Mouse (Mus musculus) c-Kit-negative CD71-positive TER-119-positive erythroid progenitor cells, embryonic 14.5 days (primary cell): ENCODE data around the gene Cd247.

Experiments used
- DNase-seq: peaks from one replicate; pipeline ENCODE4 v3.0.0-alpha.2; 2013; ENCODE audit warnings: low read depth, low spot score

Cd247 gene

GRCm38 (mm10) chr1:165818145-165818860, 29.8 kb downstream of the Cd247 start:
- peak; percentile 65 for DNase-seq

GRCm38 (mm10) chr1:165819147-165819546, 30.7 kb downstream of the Cd247 start:
- DNase-seq: no peak

- no peak for DNase-seq
Measured at GRCm38 (mm10) chr1:165822031-165822430, 33.5 kb downstream of the Cd247 start.

- no peak for DNase-seq
Measured at GRCm38 (mm10) chr1:165828173-165828572, 39.7 kb downstream of the Cd247 start.

- DNase-seq: no peak
Measured at GRCm38 (mm10) chr1:165828615-165829014, 40.1 kb downstream of the Cd247 start.

GRCm38 (mm10) chr1:165829890-165830289, 41.4 kb downstream of the Cd247 start:
- DNase-seq: no peak

- no peak for DNase-seq
Measured at GRCm38 (mm10) chr1:165833244-165833643, 44.8 kb downstream of the Cd247 start.

GRCm38 (mm10) chr1:165833910-165834632, 45.6 kb downstream of the Cd247 start:
- DNase-seq: no peak

GRCm38 (mm10) chr1:165834633-165834975, 46.1 kb downstream of the Cd247 start:
- no peak for DNase-seq

GRCm38 (mm10) chr1:165836461-165836860, 48.0 kb downstream of the Cd247 start:
- DNase-seq: no peak

- DNase-seq: no peak
Measured at GRCm38 (mm10) chr1:165837546-165837945, 49.1 kb downstream of the Cd247 start.

GRCm38 (mm10) chr1:165839201-165839600, 50.7 kb downstream of the Cd247 start:
- DNase-seq: no peak

- no peak for DNase-seq
Measured at GRCm38 (mm10) chr1:165840548-165841230, 52.2 kb downstream of the Cd247 start.

- no peak for DNase-seq
Measured at GRCm38 (mm10) chr1:165842170-165842569, 53.7 kb downstream of the Cd247 start.

- DNase-seq: no peak
Measured at GRCm38 (mm10) chr1:165843586-165843985, 55.1 kb downstream of the Cd247 start.

- DNase-seq: no peak
Measured at GRCm38 (mm10) chr1:165844466-165844951, 56.0 kb downstream of the Cd247 start.

GRCm38 (mm10) chr1:165844956-165845355, 56.5 kb downstream of the Cd247 start:
- no peak for DNase-seq

GRCm38 (mm10) chr1:165845366-165845765, 56.9 kb downstream of the Cd247 start:
- no peak for DNase-seq

GRCm38 (mm10) chr1:165848417-165848816, 59.9 kb downstream of the Cd247 start:
- no peak for DNase-seq

- DNase-seq: no peak
Measured at GRCm38 (mm10) chr1:165848881-165849280, 60.4 kb downstream of the Cd247 start.

GRCm38 (mm10) chr1:165849458-165850445, 61.3 kb downstream of the Cd247 start:
- no peak for DNase-seq
